Mouse (Mus musculus) midbrain, postnatal 0 days (tissue): ENCODE results near the gene Mgll. TPM values are rescaled to one million over a fixed set of nuclear protein-coding genes. Genes with fewer than 3 reads are reported as not detected.

Experiments used
- ATAC-seq: fragments of 200-750 bp; cut with Nextera tagmentation; 2 replicates; pipeline ENCODE4 v1.8.0; 2017; ENCODE audit warnings: moderate number of reproducible peaks, mild to moderate bottlenecking, moderate TSS enrichment, moderate library complexity; ENCODE audit not compliant: low FRiP score
- DNase-seq: peaks from one replicate; pipeline ENCODE4 v3.0.0-alpha.2; 2015; ENCODE audit warnings: low spot score
- H3K27ac ChIP-seq: fragments of 300-500 bp; sonication (generic); 2 replicates; pipeline ENCODE4 v1.5.1; 2014; ENCODE audit warnings: low read depth, mild to moderate bottlenecking, low read length, mixed read lengths
- H3K27me3 ChIP-seq: fragments of 300-500 bp; sonication (generic); 2 replicates; pipeline ENCODE4 v1.6.1; 2014; ENCODE audit warnings: low read length, control low read depth, mixed read lengths; ENCODE audit not compliant: insufficient read depth
- H3K36me3 ChIP-seq: fragments of 300-500 bp; sonication (generic); 2 replicates; pipeline ENCODE4 v1.6.1; 2014; ENCODE audit warnings: low read length, control low read depth, mixed read lengths; ENCODE audit not compliant: insufficient read depth
- H3K4me1 ChIP-seq: fragments of 300-500 bp; sonication (generic); 2 replicates; pipeline ENCODE4 v1.6.1; 2014; ENCODE audit warnings: mild to moderate bottlenecking, control low read depth, antibody characterized with exemption, low read length, mixed read lengths; ENCODE audit not compliant: insufficient read depth
- H3K4me2 ChIP-seq: fragments of 300-500 bp; sonication (generic); 2 replicates; pipeline ENCODE4 v1.6.1; 2014; ENCODE audit warnings: low read depth, mild to moderate bottlenecking, low read length, mixed read lengths; ENCODE audit not compliant: poor library complexity, severe bottlenecking
- H3K4me3 ChIP-seq: fragments of 300-500 bp; sonication (generic); 2 replicates; pipeline ENCODE4 v1.5.1; 2014; ENCODE audit warnings: low read depth, mild to moderate bottlenecking, low read length, moderate library complexity
- H3K9ac ChIP-seq: fragments of 300-500 bp; sonication (generic); replicated peaks from 2 replicates; pipeline ENCODE4 v1.6.1; 2014; ENCODE audit warnings: mild to moderate bottlenecking, low read length, moderate library complexity, mixed read lengths; ENCODE audit not compliant: poor library complexity, severe bottlenecking
- H3K9me3 ChIP-seq: fragments of 300-500 bp; sonication (generic); 2 replicates; pipeline ENCODE4 v1.6.1; 2016; ENCODE audit warnings: low read length, control low read depth
- CTCF ChIP-seq: IDR thresholded peaks from 2 replicates; pipeline ENCODE4 v1.5.1; 2016; ENCODE audit warnings: antibody characterized with exemption, mild to moderate bottlenecking
- WGBS: fragments of 180-500 bp; shearing (Covaris S2); extraction: QIAGEN DNeasy Blood & Tissue Kit; methylation state at CpG from one replicate; pipeline ENCODE4 v1.1.7; 2014; 5-methylcytosine and 5-hydroxymethylcytosine counted together
- polyA plus RNA-seq: library from polyadenylated mRNA; unstranded; fragments of >200 nt; fragmentation: Nextera tagmentation; extraction: Ambion mirVana; gene quantifications from 2 replicates; pipeline ENCODE4 v1.2.1, GENCODE M21; 2015
- total RNA-seq: library from RNA; depleted of rRNA; stranded (reverse); fragments of >200 nt; gene quantifications from 2 replicates; pipeline ENCODE4 v1.2.3, GENCODE M21; 2014

The Mgll gene
- total and polyA plus RNA-seq, 2 experiments from 2014 or later: 50.6 to 62.3 TPM

- DNase-seq (no peak), ATAC-seq (no peak)
- Histone ChIP-seq H3K9me3 (no peaks in the 10 kb centered on the region), H3K27ac (peak overlapping the region; percentile 75), H3K36me3 (peaks cover 51% of the 10 kb centered on the region), H3K4me3 (peak overlapping the region; percentile 73), H3K27me3 (no peaks in the 10 kb centered on the region), H3K9ac (peak overlapping the region; percentile 82), H3K4me1 (peaks cover 7% of the 10 kb centered on the region), H3K4me2 (peak overlapping the region; percentile 89)
- no peak for TF ChIP-seq CTCF
- WGBS: 51% methylated on average over 9 of the region's 9 CpGs
Observed at GRCm38 (mm10) chr6:88840791-88841513, 116.7 kb downstream of the Mgll start.

DNA sequence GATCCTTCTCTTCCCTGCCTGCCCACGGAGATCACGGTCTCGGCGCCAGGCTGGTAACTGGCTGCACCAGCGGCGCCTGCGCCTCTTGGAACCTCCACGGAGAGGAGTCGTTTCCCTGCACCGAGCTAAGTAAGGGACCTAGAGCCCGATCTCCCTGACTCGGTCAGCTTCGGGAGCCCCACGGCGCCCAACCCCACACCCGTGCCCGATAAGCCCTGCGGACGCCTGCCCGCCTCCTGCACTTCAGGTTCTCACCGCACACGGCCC lies 117.2 kb downstream of the Mgll start:
- peak overlapping the region; percentile 75 for H3K27ac ChIP-seq
- ATAC-seq: no peak; the same call in 1 of the 2 replicates
- DNase-seq: no peak
- peak overlapping the region; percentile 89 for H3K4me2 ChIP-seq
- H3K9ac ChIP-seq: peak overlapping the region; percentile 82
- 2% methylated on average over 22 of the region's 22 CpGs for WGBS
- H3K36me3 ChIP-seq: peaks cover 50% of the 10 kb centered on the region
- H3K27me3 ChIP-seq: no peaks in the 10 kb centered on the region
- peak overlapping the region; percentile 73 for H3K4me3 ChIP-seq
- no peak for TF ChIP-seq CTCF
- peaks cover 7% of the 10 kb centered on the region for H3K4me1 ChIP-seq
- no peaks in the 10 kb centered on the region for H3K9me3 ChIP-seq

- H3K27ac ChIP-seq: peak within 1 kb of the TSS; percentile 82
- DNase-seq (peak; percentile 99), ATAC-seq (peak; percentile 93)
Observed at GRCm38 (mm10) chr6:88841781-88842689, 117.8 kb downstream of the Mgll start, which contains the start of gene Abtb1. Abtb1 (minus strand) TSS chr6:88841984.

DNA sequence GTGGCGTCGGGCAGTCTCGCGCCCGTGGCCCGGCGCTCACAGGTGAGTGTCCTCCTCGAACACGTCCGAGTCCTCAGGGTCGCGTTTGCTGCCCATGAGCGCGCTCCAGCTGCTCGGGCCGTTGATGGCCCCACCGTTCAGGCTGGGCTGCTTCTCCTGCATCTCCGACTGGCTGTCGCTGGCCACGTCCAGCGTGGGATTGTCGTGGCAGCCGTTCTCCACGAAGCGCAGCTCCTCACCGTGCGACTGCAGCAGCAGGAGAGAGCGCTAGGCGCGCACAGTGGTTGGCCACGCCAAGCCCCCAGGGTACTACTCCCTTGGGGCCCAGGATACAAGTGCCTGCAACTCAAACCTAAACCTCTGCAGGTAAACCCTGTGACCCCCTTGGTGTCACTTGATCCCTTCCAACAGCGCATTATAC lies 118.5 kb downstream of the Mgll start:
- no peak for TF ChIP-seq CTCF
- DNase-seq: peak; percentile 63
- Histone ChIP-seq H3K4me3 (peak overlapping the region; percentile 73), H3K4me1 (peaks cover 7% of the 10 kb centered on the region), H3K27ac (peak overlapping the region; percentile 82), H3K36me3 (peaks cover 51% of the 10 kb centered on the region), H3K9me3 (no peaks in the 10 kb centered on the region), H3K9ac (peak overlapping the region; percentile 54), H3K27me3 (no peaks in the 10 kb centered on the region), H3K4me2 (peak overlapping the region; percentile 89)
- WGBS: 5% methylated on average over 32 of the region's 32 CpGs
- no peak; the same call in 1 of the 2 replicates for ATAC-seq

More at GRCm38 (mm10) chr6:88841781-88842689, 117.8 kb downstream of the Mgll start, which contains the start of gene Abtb1:
- peak; percentile 66 for TF ChIP-seq CTCF
- no peaks in the 10 kb centered on the region for H3K27me3 ChIP-seq
- H3K36me3 ChIP-seq: peaks cover 51% of the 10 kb centered on the region
- peak within 1 kb of the TSS; percentile 89 for H3K4me2 ChIP-seq
- no peaks in the 10 kb centered on the region for H3K9me3 ChIP-seq
- H3K4me3 ChIP-seq: peak within 1 kb of the TSS; percentile 73
- under 1% methylated on average over 67 of the region's 72 CpGs for WGBS
- peak within 1 kb of the TSS; percentile 82 for H3K9ac ChIP-seq
- H3K4me1 ChIP-seq: peaks cover 7% of the 10 kb centered on the region

GRCm38 (mm10) chr6:88843241-88843640 lies 119.0 kb downstream of the Mgll start:
- DNase-seq: no peak
- no peak for ATAC-seq
- no peak for TF ChIP-seq CTCF
- H3K27ac ChIP-seq: peak overlapping the region; percentile 82
- H3K4me2 ChIP-seq: no peak overlapping the region; the same call in 1 of the 2 replicates
- H3K27me3 ChIP-seq: no peaks in the 10 kb centered on the region
- WGBS: 72% methylated on average over 7 of the region's 7 CpGs
- 0 out of 2 replicates have a peak overlapping the region, but pooled peaks have one; percentile 54 for H3K9ac ChIP-seq
- peaks cover 7% of the 10 kb centered on the region for H3K4me1 ChIP-seq
- H3K36me3 ChIP-seq: peaks cover 49% of the 10 kb centered on the region
- H3K9me3 ChIP-seq: no peaks in the 10 kb centered on the region
- H3K4me3 ChIP-seq: no peak overlapping the region
